Comparison of ENCODE assay signal across 11 mouse cellular contexts in genomic region chr12:26877691-26878121, GRCm38 (mm10).
A peak's percentile ranks its signal among the peaks of the same experiment; 100 is the strongest.
DNase-seq lines count a peak whose midpoint lies in the region; ATAC-seq and TF ChIP-seq lines count a peak whose summit lies in the region.
"Had no signal": no experiment of that assay in that cellular context is flagged by ENCODE, and none has a peak within 500 bp of the region (broad histone marks: within the 10 kb centered on the region; RNA-seq: fewer than 3 reads in every experiment).

No protein-coding gene starts in this region.

- 45% methylated on average over 2 of the region's 2 CpGs for WGBS in hindbrain, embryonic 10.5 days
- 57% methylated on average over 2 of the region's 2 CpGs for WGBS in hindbrain, embryonic 11.5 days
- WGBS in midbrain, embryonic 15.5 days: 29% methylated on average over 2 of the region's 2 CpGs

- no peak overlapping the region for H3K4me2 ChIP-seq in hindbrain, embryonic 11.5 days (replicated peaks; ENCODE audit: low read depth, low read length)
- no peak overlapping the region for H3K4me2 ChIP-seq in midbrain, embryonic 15.5 days

- H3K27me3 ChIP-seq in hindbrain, embryonic 10.5 days (ENCODE audit: insufficient read depth, poor library complexity, severe bottlenecking): no peaks in the 10 kb centered on the region
- H3K27me3 ChIP-seq in hindbrain, embryonic 11.5 days (ENCODE audit: control insufficient read depth, insufficient read depth, low read length): no peaks in the 10 kb centered on the region
- no peaks in the 10 kb centered on the region for H3K27me3 ChIP-seq in midbrain, embryonic 15.5 days (replicated peaks)

- DNase-seq in hindbrain, embryonic 10.5 days (ENCODE audit: low spot score): no peak
- DNase-seq in hindbrain, embryonic 11.5 days (ENCODE audit: low spot score): no peak
- peak; percentile 96 for DNase-seq in brain, embryonic 14.5 days (ENCODE audit: low read depth)
- peak; percentile 7 to 32 for DNase-seq in frontal cortex, adult 2 months (ENCODE audit: extremely low spot score in 1 of 2, low spot score in 1 of 2)
- DNase-seq in gastrocnemius, postnatal 4 days (ENCODE audit: low spot score in 2 of 2): no peak
- DNase-seq in adrenal gland, adult 18-20 months (ENCODE audit: low spot score in 2 of 2): no peak
- no peak for DNase-seq in spleen, postnatal 36 days (ENCODE audit: low spot score in 2 of 2)

- TF ChIP-seq CTCF in brain, embryonic 14.5 days (IDR thresholded peaks at IDR 0.05; ENCODE audit: borderline replicate concordance, extremely low read depth, insufficient read depth, insufficient read length): 0 out of 2 replicates have a peak, but pooled peaks have one; percentile 3

- peaks cover 28% of the 10 kb centered on the region for H3K4me1 ChIP-seq in hindbrain, embryonic 10.5 days (replicated peaks)
- no peaks in the 10 kb centered on the region for H3K4me1 ChIP-seq in hindbrain, embryonic 11.5 days (replicated peaks; ENCODE audit: control insufficient read depth, insufficient read depth, low read length)
- H3K4me1 ChIP-seq in midbrain, embryonic 15.5 days: peaks cover 10% of the 10 kb centered on the region

- H3K27ac ChIP-seq in hindbrain, embryonic 10.5 days: peak overlapping the region; percentile 76
- H3K27ac ChIP-seq in hindbrain, embryonic 11.5 days (ENCODE audit: low read depth, low read length): no peak overlapping the region
- peak overlapping the region; percentile 77 for H3K27ac ChIP-seq in midbrain, embryonic 15.5 days
- H3K27ac ChIP-seq: left cerebral cortex, adult 2 months; liver, embryonic 14.5 days had no signal

- no peak for ATAC-seq in hindbrain, embryonic 11.5 days (ENCODE audit: low FRiP score)
- ATAC-seq in midbrain, embryonic 15.5 days (replicated peaks): peak; percentile 52; the same call in 1 of the 2 replicates
- ATAC-seq: intestine, postnatal 0 days had no signal

- H3K36me3 ChIP-seq in hindbrain, embryonic 10.5 days: no peaks in the 10 kb centered on the region
- no peaks in the 10 kb centered on the region for H3K36me3 ChIP-seq in hindbrain, embryonic 11.5 days (ENCODE audit: control insufficient read depth, insufficient read depth, low read length)
- no peaks in the 10 kb centered on the region for H3K36me3 ChIP-seq in midbrain, embryonic 15.5 days (replicated peaks)

- no peak for TF ChIP-seq POLR2A in brain, embryonic 14.5 days (IDR thresholded peaks at IDR 0.05; ENCODE audit: borderline replicate concordance, extremely low read depth, insufficient read depth, insufficient read length, poor library complexity, severe bottlenecking)

- no peak overlapping the region for H3K9ac ChIP-seq in hindbrain, embryonic 11.5 days (ENCODE audit: low read depth, low read length)
- no peak overlapping the region for H3K9ac ChIP-seq in midbrain, embryonic 15.5 days
- H3K9ac ChIP-seq: liver, embryonic 14.5 days had no signal

- H3K4me3 ChIP-seq in hindbrain, embryonic 10.5 days: no peak overlapping the region
- no peak overlapping the region for H3K4me3 ChIP-seq in hindbrain, embryonic 11.5 days (ENCODE audit: low read depth, low read length)
- no peak overlapping the region for H3K4me3 ChIP-seq in midbrain, embryonic 15.5 days
- H3K4me3 ChIP-seq: left cerebral cortex, adult 2 months had no signal

- no peaks in the 10 kb centered on the region for H3K9me3 ChIP-seq in hindbrain, embryonic 10.5 days
- no peaks in the 10 kb centered on the region for H3K9me3 ChIP-seq in hindbrain, embryonic 11.5 days (ENCODE audit: control insufficient read depth, low read length)
- H3K9me3 ChIP-seq in midbrain, embryonic 15.5 days: no peaks in the 10 kb centered on the region

Comparison
In these comparisons a context has a peak if more than half of its experiments do, and no peak if none do; other contexts are left out.
1. DNase-seq: peak in brain, embryonic 14.5 days (single experiment) and frontal cortex, adult 2 months (2 of 2); none in hindbrain, embryonic 10.5 days (single experiment), hindbrain, embryonic 11.5 days (single experiment), gastrocnemius, postnatal 4 days (0 of 2), adrenal gland, adult 18-20 months (0 of 2) and spleen, postnatal 36 days (0 of 2).